8 mouse cellular contexts compared by ENCODE assay signal in the genomic region with DNA sequence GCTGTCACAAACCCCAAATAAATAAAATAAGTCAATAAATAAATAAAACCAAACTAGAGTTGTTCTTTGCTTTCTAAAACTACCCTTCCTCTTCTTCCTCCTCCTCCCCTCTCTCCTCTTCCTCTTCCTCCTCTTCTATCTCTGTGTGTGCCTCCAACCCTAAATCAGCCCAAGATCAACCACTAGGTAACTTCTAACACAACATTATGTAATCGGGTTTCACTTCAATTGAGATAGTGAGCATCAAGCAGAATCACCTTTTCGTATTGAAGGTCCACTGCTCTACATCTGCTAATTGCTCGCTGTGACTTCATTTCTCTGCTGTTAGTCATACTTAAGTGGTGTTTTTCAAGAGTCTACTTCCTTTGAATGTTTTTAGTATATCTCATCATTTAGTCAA. TPM values are rescaled to one million over a fixed set of nuclear protein-coding genes. Genes with fewer than 3 reads are reported as not detected.
DNase-seq lines count a peak whose midpoint lies in the region; ATAC-seq and TF ChIP-seq lines count a peak whose summit lies in the region.

No protein-coding gene starts in this region.

- peak overlapping the region; percentile 83; the same call in 1 of the 2 replicates for H3K4me3 ChIP-seq in forebrain, embryonic 13.5 days
- no peak overlapping the region for H3K4me3 ChIP-seq in forebrain, embryonic 12.5 days (replicated peaks)
- H3K4me3 ChIP-seq in layer of hippocampus, adult 2 months, result peak overlapping the region; percentile 88; the same call in 1 of the 2 replicates
- peak overlapping the region; percentile 92; the same call in 1 of the 2 replicates for H3K4me3 ChIP-seq in hindbrain, embryonic 15.5 days

- ATAC-seq in forebrain, embryonic 13.5 days, result no peak
- no peak for ATAC-seq in forebrain, embryonic 12.5 days (ENCODE audit: low FRiP score)
- no peak for ATAC-seq in hindbrain, embryonic 15.5 days (ENCODE audit: low FRiP score, low read depth)

- WGBS in forebrain, embryonic 13.5 days, result 96% methylated on average over 3 of the region's 3 CpGs
- 97% methylated on average over 3 of the region's 3 CpGs for WGBS in forebrain, embryonic 12.5 days
- 95% methylated on average over 3 of the region's 3 CpGs for WGBS in hindbrain, embryonic 15.5 days

- DNase-seq in layer of hippocampus, adult 2 months (ENCODE audit: low spot score in 2 of 2), result no peak
- no peak for DNase-seq in layer of hippocampus, postnatal 10 days (ENCODE audit: low spot score in 2 of 2)
- DNase-seq in naive thymus-derived CD4-positive, alpha-beta T cell, adult 2 months (ENCODE audit: low read depth), result peak; percentile 65
- no peak for DNase-seq in cerebellum, postnatal 4 days (ENCODE audit: low spot score in 2 of 2)
- DNase-seq in right cerebral cortex, adult 18-20 months, result no peak

- H3K27me3 ChIP-seq in forebrain, embryonic 13.5 days, result no peaks in the 10 kb centered on the region
- no peaks in the 10 kb centered on the region for H3K27me3 ChIP-seq in forebrain, embryonic 12.5 days
- H3K27me3 ChIP-seq in hindbrain, embryonic 15.5 days, result no peaks in the 10 kb centered on the region

- H3K9me3 ChIP-seq in forebrain, embryonic 13.5 days (replicated peaks), result no peaks in the 10 kb centered on the region
- H3K9me3 ChIP-seq in forebrain, embryonic 12.5 days, result no peaks in the 10 kb centered on the region
- no peaks in the 10 kb centered on the region for H3K9me3 ChIP-seq in hindbrain, embryonic 15.5 days

- H3K4me1 ChIP-seq in forebrain, embryonic 13.5 days, result peaks cover 40% of the 10 kb centered on the region
- H3K4me1 ChIP-seq in forebrain, embryonic 12.5 days, result peaks cover 30% of the 10 kb centered on the region
- H3K4me1 ChIP-seq in hindbrain, embryonic 15.5 days (replicated peaks), result peaks cover 29% of the 10 kb centered on the region

- TF ChIP-seq CTCF in layer of hippocampus, adult 2 months (conservative IDR thresholded peaks at IDR 0.05), result no peak

- H3K36me3 ChIP-seq in forebrain, embryonic 13.5 days (ENCODE audit: poor library complexity, severe bottlenecking), result no peaks in the 10 kb centered on the region
- no peaks in the 10 kb centered on the region for H3K36me3 ChIP-seq in forebrain, embryonic 12.5 days (replicated peaks)
- H3K36me3 ChIP-seq in hindbrain, embryonic 15.5 days, result no peaks in the 10 kb centered on the region

- no peak overlapping the region for H3K9ac ChIP-seq in forebrain, embryonic 13.5 days
- H3K9ac ChIP-seq in forebrain, embryonic 12.5 days, result no peak overlapping the region
- no peak overlapping the region for H3K9ac ChIP-seq in hindbrain, embryonic 15.5 days

- no peak overlapping the region for H3K4me2 ChIP-seq in forebrain, embryonic 13.5 days
- no peak overlapping the region for H3K4me2 ChIP-seq in forebrain, embryonic 12.5 days
- H3K4me2 ChIP-seq in hindbrain, embryonic 15.5 days, result peak overlapping the region; percentile 68; the same call in 1 of the 2 replicates

- H3K27ac ChIP-seq in forebrain, embryonic 13.5 days, result peak overlapping the region; percentile 98; the same call in 1 of the 2 replicates
- no peak overlapping the region for H3K27ac ChIP-seq in forebrain, embryonic 12.5 days
- peak overlapping the region; percentile 98 for H3K27ac ChIP-seq in layer of hippocampus, adult 2 months
- H3K27ac ChIP-seq in hindbrain, embryonic 15.5 days (replicated peaks), result peak overlapping the region; percentile 99; the same call in 1 of the 2 replicates

RNA-seq across cellular contexts. Expression of gene Gpcpd1, which starts 8.8 kb away (rescaled TPM):
- 74.3 and 75.2 TPM in 2 replicates for polyA plus RNA-seq in forebrain, embryonic 13.5 days (2015; fragmentation: Nextera tagmentation; extraction: Ambion mirVana)
- polyA plus RNA-seq in forebrain, embryonic 12.5 days (2016; fragmentation: Nextera tagmentation; extraction: Ambion mirVana), result 58.4 and 59.3 TPM in 2 replicates
- 10 to 100 TPM; 72.3 to 75.6 TPM for total RNA-seq in layer of hippocampus, adult 2 months (2021)
- total RNA-seq in layer of hippocampus, postnatal 10 days (2021), result 100 to 1,000 TPM in 1 of 2 experiments, 10 to 100 TPM in 1; 99.4 to 112 TPM
- polyA plus RNA-seq in hindbrain, embryonic 15.5 days (2015; fragmentation: Nextera tagmentation; extraction: Ambion mirVana), result 72.7 and 76.3 TPM in 2 replicates
